Mouse (Mus musculus) cerebellum, adult 11 months (tissue): Measurements from ENCODE around the gene Tcl1b2.
"Not testable (repeated sequence)": the region's sequence is repeated elsewhere in the genome, so short reads cannot be mapped to it uniquely, and the experiment has no call there.

Experiments used
- DNase-seq: peaks from one replicate; pipeline ENCODE4 v3.0.0; 2022

The Tcl1b2 gene

GRCm38 (mm10) chr12:105145714-105146113 lies at the start of gene Tcl1b2:
Gene Tcl1b2 (plus strand): TSS chr12:105146014.
- DNase-seq, result no peak

- no peak for DNase-seq
Measured at GRCm38 (mm10) chr12:105099466-105100044, 46.3 kb upstream of the Tcl1b2 start.

- DNase-seq, result no peak
Measured at GRCm38 (mm10) chr12:105102901-105103300, 42.9 kb upstream of the Tcl1b2 start.

- peak; percentile 26 for DNase-seq
Measured at GRCm38 (mm10) chr12:105104036-105104435, 41.8 kb upstream of the Tcl1b2 start.

- DNase-seq, result no peak
Measured at GRCm38 (mm10) chr12:105105326-105105725, 40.5 kb upstream of the Tcl1b2 start.

GRCm38 (mm10) chr12:105108856-105109255 lies 37.0 kb upstream of the Tcl1b2 start:
- DNase-seq, result no peak

GRCm38 (mm10) chr12:105109406-105109805 lies 36.4 kb upstream of the Tcl1b2 start:
- no peak for DNase-seq

- no peak for DNase-seq
Measured at GRCm38 (mm10) chr12:105109812-105110211, 36.0 kb upstream of the Tcl1b2 start.

GRCm38 (mm10) chr12:105112321-105112988 lies 33.4 kb upstream of the Tcl1b2 start:
- DNase-seq, result no peak

GRCm38 (mm10) chr12:105116648-105117047 lies 29.2 kb upstream of the Tcl1b2 start:
- no peak for DNase-seq

GRCm38 (mm10) chr12:105125362-105125761 lies 20.5 kb upstream of the Tcl1b2 start:
- DNase-seq, result no peak

- DNase-seq, result no peak
Measured at GRCm38 (mm10) chr12:105126516-105126915, 19.3 kb upstream of the Tcl1b2 start.

- DNase-seq, result no peak
Measured at GRCm38 (mm10) chr12:105127607-105128006, 18.2 kb upstream of the Tcl1b2 start.

GRCm38 (mm10) chr12:105129494-105130205 lies 16.2 kb upstream of the Tcl1b2 start:
- not testable (repeated sequence) for DNase-seq

GRCm38 (mm10) chr12:105134167-105134566 lies 11.6 kb upstream of the Tcl1b2 start:
- DNase-seq, result not testable (repeated sequence)

GRCm38 (mm10) chr12:105134826-105135225 lies 11.0 kb upstream of the Tcl1b2 start:
- DNase-seq, result not testable (repeated sequence)

- DNase-seq, result not testable (repeated sequence)
Measured at GRCm38 (mm10) chr12:105137729-105138128, 8.1 kb upstream of the Tcl1b2 start.

- DNase-seq, result no peak
Measured at GRCm38 (mm10) chr12:105143096-105143495, 2.7 kb upstream of the Tcl1b2 start.

GRCm38 (mm10) chr12:105144928-105145327 lies 886 bp upstream of the Tcl1b2 start:
- not testable (repeated sequence) for DNase-seq

- not testable (repeated sequence) for DNase-seq
Measured at GRCm38 (mm10) chr12:105155286-105155685, 9.5 kb downstream of the Tcl1b2 start.

GRCm38 (mm10) chr12:105158842-105159241 lies 13.0 kb downstream of the Tcl1b2 start:
- DNase-seq, result no peak

- DNase-seq, result no peak
Measured at GRCm38 (mm10) chr12:105159390-105159789, 13.6 kb downstream of the Tcl1b2 start, which contains the start of gene Tcl1b1. Gene Tcl1b1 (plus strand): TSS chr12:105159690.

- DNase-seq, result no peak
Measured at GRCm38 (mm10) chr12:105166734-105167133, 20.9 kb downstream of the Tcl1b2 start.

- no peak for DNase-seq
Measured at GRCm38 (mm10) chr12:105173366-105173765, 27.6 kb downstream of the Tcl1b2 start.
